Mouse (Mus musculus): ENCODE data around the gene Mt2.

The Mt2 gene

DNA sequence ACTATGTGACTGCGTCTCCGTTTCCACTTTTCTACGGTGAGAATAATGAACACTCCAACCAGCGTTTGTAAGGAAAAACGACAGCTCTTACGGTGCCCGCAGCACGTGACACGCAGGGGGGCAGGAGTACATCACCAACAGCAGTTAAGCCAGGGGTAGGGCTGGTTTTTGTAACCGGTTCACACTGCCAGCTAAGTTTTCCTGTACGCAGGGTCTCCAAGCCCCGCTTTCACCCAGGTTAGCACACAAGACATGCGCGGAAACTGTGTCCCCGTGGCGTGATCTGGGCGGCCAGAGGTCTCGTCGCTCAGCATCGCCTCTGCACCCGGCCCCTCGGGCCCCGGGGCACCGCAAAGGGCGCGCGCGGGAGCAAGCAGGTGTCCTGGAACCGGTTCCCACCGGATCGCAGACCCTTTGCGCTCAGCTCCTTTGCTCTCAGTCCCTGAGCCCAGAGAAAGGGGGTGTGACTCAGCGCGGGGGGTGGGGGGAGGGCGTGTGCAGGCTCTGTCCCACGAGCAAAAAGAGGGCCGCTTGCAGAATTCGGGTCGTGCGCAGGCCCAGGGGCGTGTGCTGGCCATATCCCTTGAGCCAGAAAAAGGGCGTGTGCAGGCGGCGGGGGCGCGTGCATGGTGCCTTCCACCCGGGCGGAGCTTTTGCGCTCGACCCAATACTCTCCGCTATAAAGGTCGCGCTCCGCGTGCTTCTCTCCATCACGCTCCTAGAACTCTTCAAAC, at the start of gene Mt2:
Mt2 (plus strand) TSS at position 590 of the 734 bp plus-strand sequence.
- ChIA-PET POLR2A (interaction anchor here (0.5 to 25.9 kb wide), 65 partner anchors 8 to 1449 kb away, joined by 3 to 1078 read pairs (median 4); partner anchors contain the start of genes Bbs2 (in 3 of the 4), Nup93 (in 3 of the 4), Gnao1 (in 1 of the 4) and Mt1 (in 1 of the 4)), CTCF (interaction anchor here (0.5 to 7.0 kb wide), 11 partner anchors 9 to 941 kb away, joined by 3 to 95 read pairs (median 4); partner anchors contain the start of gene Amfr (in 1 of the 4))

- POLR2A ChIA-PET: interaction anchor here in 1 of 4 experiments (0.9 kb wide), 1 partner anchor 49 kb away, joined by 5 read pairs; the partner anchor contains the start of gene Mt2
- CTCF ChIA-PET: interaction anchor here in 1 of 4 experiments (0.8 to 1.2 kb wide), 2 partner anchors 7 to 109 kb away, joined by 3 read pairs; no protein-coding TSS in a partner anchor
Measured at GRCm38 (mm10) chr8:94122711-94123468, 49.6 kb upstream of the Mt2 start.

GRCm38 (mm10) chr8:94127711-94128110, 44.8 kb upstream of the Mt2 start:
- ChIA-PET CTCF (interaction anchor here in 2 of 4 experiments (0.6 kb wide), 2 partner anchors 39 to 78 kb away, joined by 3 to 7 read pairs; no protein-coding TSS in a partner anchor), POLR2A (interaction anchor here in 2 of 4 experiments (0.7 to 1.0 kb wide), 3 partner anchors 14 to 59 kb away, joined by 3 to 4 read pairs (median 3); no protein-coding TSS in a partner anchor)

GRCm38 (mm10) chr8:94129133-94129789, 43.2 kb upstream of the Mt2 start:
- CTCF ChIA-PET: no interaction called here

GRCm38 (mm10) chr8:94130126-94130525, 42.3 kb upstream of the Mt2 start:
- ChIA-PET POLR2A (no interaction called here), CTCF (no interaction called here)

More at GRCm38 (mm10) chr8:94129133-94129789, 43.2 kb upstream of the Mt2 start:
- POLR2A ChIA-PET: no interaction called here

GRCm38 (mm10) chr8:94132096-94132495, 40.4 kb upstream of the Mt2 start:
- CTCF ChIA-PET: interaction anchor here in 1 of 4 experiments (0.6 kb wide), 1 partner anchor 149 kb away, joined by 3 read pairs; no protein-coding TSS in a partner anchor
- POLR2A ChIA-PET: no interaction called here

DNA sequence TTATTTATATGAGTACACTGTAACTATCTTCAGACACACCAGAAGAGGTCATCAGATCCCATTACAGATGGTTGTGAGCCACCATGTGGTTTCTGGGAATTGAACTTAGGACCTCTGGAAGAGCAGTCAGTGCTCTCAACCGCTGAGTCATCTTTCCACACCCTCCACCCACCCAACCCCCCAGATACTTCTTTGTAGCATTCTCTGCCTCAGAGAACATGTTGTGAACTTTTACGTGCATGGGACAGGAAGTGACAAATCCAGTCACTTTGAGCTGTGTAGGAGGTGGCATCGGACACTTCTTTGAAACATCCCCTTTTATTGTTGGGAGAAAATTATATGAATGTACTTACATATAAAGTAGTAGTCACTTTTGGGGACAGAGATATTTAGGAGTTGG, 37.9 kb upstream of the Mt2 start:
- CTCF ChIA-PET: interaction anchor here in 2 of 4 experiments (1.3 to 1.9 kb wide), 3 partner anchors 10 to 158 kb away, joined by 3 to 4 read pairs (median 4); no protein-coding TSS in a partner anchor
- POLR2A ChIA-PET: interaction anchor here in 3 of 4 experiments (0.7 to 2.6 kb wide), 8 partner anchors 16 to 144 kb away, joined by 3 to 6 read pairs (median 3); partner anchors contain the start of genes Mt2 (in 2 of the 3) and Mt1 (in 1 of the 3)

DNA sequence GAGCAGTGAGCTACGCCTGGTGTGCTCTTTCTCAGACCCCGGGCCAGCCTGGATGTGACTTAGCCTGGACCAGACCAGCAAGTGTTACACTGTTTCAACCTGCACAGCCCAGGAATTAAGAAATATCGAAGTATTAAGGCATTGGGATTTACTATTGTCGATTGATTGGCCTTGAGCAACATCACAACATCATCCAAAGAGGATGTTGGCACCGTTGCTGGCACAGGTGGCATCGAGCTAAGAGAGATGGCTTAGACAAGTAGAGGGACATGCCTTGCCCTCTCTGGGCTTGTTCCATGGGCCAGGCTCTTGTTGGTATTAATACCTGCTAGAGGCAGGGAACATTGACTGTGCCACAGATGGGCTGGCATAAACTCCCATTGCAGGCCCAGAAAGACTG, 36.9 kb upstream of the Mt2 start:
- ChIA-PET CTCF (interaction anchor here in 2 of 4 experiments (0.7 to 1.9 kb wide), 5 partner anchors 9 to 52 kb away, joined by 3 to 4 read pairs (median 3); no protein-coding TSS in a partner anchor), POLR2A (interaction anchor here (0.7 to 2.6 kb wide), 12 partner anchors 16 to 156 kb away, joined by 3 to 6 read pairs (median 3); partner anchors contain the start of genes Mt2 (in 2 of the 4), Bbs2 (in 1 of the 4) and Mt1 (in 1 of the 4))

- ChIA-PET POLR2A (interaction anchor here in 2 of 4 experiments (0.8 to 1.8 kb wide), 5 partner anchors 15 to 160 kb away, joined by 3 to 6 read pairs (median 3); partner anchors contain the start of gene Bbs2 (in 1 of the 2)), CTCF (interaction anchor here in 3 of 4 experiments (0.6 to 1.9 kb wide), 5 partner anchors 31 to 203 kb away, joined by 3 to 4 read pairs (median 3); no protein-coding TSS in a partner anchor)
Measured at GRCm38 (mm10) chr8:94136192-94136591, 36.3 kb upstream of the Mt2 start.

DNA sequence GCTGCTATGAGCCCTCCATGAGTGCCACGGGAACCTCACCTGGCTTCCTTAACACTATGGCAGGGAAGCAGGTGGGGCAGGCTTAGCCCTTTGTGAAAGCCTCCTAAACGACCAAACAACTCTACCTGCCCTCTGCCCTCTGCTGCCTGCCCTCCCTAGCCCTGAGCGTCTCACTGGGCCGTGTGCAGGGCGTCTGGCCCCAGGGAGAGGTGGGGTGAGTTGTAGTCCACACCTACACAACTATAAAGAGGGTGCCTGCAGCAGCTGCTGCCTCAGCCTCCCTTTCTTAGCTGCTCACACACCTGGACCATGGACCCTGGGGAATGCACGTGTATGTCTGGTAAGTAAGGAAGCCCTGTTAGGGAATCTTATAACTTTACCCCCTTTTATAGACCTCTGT, 35.5 kb upstream of the Mt2 start, which contains the start of gene Mt4:
Mt4 (plus strand) TSS at position 265 of the 400 bp plus-strand sequence.
- ChIA-PET CTCF (interaction anchor here in 1 of 4 experiments (0.6 kb wide), 1 partner anchor 204 kb away, joined by 3 read pairs; no protein-coding TSS in a partner anchor), POLR2A (interaction anchor here in 2 of 4 experiments (0.8 to 1.6 kb wide), 3 partner anchors 14 to 161 kb away, joined by 3 to 4 read pairs (median 3); no protein-coding TSS in a partner anchor)

- ChIA-PET CTCF (interaction anchor here in 2 of 4 experiments (0.5 to 0.6 kb wide), 2 partner anchors 9 to 647 kb away, joined by 3 read pairs; no protein-coding TSS in a partner anchor), POLR2A (interaction anchor here in 1 of 4 experiments (0.5 to 1.1 kb wide), 2 partner anchors 18 to 50 kb away, joined by 3 read pairs; no protein-coding TSS in a partner anchor)
Measured at GRCm38 (mm10) chr8:94140266-94140795, 32.1 kb upstream of the Mt2 start.

DNA sequence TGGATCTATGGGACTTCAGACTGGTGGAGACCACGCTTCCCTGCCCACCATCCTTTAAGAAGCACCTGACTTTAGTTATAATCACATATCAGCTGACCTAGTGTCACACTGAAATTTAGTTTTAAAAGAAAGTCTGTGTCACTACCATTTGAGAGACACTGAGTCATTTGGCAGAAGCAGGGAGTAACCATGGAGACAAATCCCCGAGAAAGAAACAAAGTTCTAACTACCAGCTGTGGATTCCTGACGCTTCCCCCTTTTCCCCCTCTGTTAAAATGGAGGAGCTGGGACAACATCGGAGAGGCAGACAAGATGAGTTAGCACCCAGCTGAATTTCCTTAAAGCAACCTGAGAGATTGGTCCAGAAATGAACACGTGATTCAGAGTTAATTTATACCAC, 24.2 kb upstream of the Mt2 start:
- POLR2A ChIA-PET: interaction anchor here in 3 of 4 experiments (0.9 to 2.4 kb wide), 8 partner anchors 9 to 48 kb away, joined by 3 to 8 read pairs (median 4); partner anchors contain the start of gene Mt1 (in 1 of the 3)
- CTCF ChIA-PET: interaction anchor here (0.5 to 2.1 kb wide), 8 partner anchors 19 to 1275 kb away, joined by 3 to 5 read pairs (median 4); no protein-coding TSS in a partner anchor

DNA sequence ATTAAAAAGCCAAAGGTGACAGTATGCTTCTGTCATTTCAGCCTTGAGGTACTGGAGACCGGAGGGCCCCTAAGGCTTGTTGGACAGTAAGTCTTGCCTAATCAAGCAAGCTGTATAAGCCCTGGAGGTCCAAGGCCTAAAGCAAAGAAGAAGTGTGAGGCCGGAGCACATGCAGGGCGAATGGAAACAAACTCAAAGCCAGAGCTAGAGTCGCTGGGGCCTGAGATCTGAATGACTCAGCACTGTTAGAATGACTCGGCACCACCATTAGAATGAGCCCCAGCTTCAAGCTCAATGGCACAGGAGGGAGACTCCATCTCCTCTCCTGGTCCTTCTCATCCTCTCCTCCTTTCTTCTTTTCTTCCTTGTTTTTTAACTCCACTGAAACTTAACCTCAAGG, 21.5 kb upstream of the Mt2 start:
- ChIA-PET CTCF (interaction anchor here in 2 of 4 experiments (0.5 to 1.7 kb wide), 9 partner anchors 16 to 1279 kb away, joined by 3 to 17 read pairs (median 4); partner anchors contain the start of gene Mt1 (in 1 of the 2)), POLR2A (interaction anchor here in 3 of 4 experiments (0.7 to 6.4 kb wide), 18 partner anchors 12 to 69 kb away, joined by 3 to 28 read pairs (median 5); partner anchors contain the start of genes Mt2 (in 3 of the 3), Bbs2 (in 1 of the 3), Mt4 (in 1 of the 3) and Nup93 (in 1 of the 3))

- ChIA-PET POLR2A (interaction anchor here in 2 of 4 experiments (0.6 to 6.4 kb wide), 15 partner anchors 8 to 1096 kb away, joined by 3 to 28 read pairs (median 4); partner anchors contain the start of genes Mt1 (in 2 of the 2), Mt2 (in 1 of the 2) and Nup93 (in 1 of the 2)), CTCF (interaction anchor here in 1 of 4 experiments (0.6 to 2.7 kb wide), 3 partner anchors 14 to 213 kb away, joined by 3 to 9 read pairs (median 3); no protein-coding TSS in a partner anchor)
Measured at GRCm38 (mm10) chr8:94152513-94153300, 19.8 kb upstream of the Mt2 start, which contains the start of gene Mt3. TSS of gene Mt3 (plus strand) at chr8:94152607.

GRCm38 (mm10) chr8:94153451-94153850, 19.0 kb upstream of the Mt2 start:
- CTCF ChIA-PET: interaction anchor here in 1 of 4 experiments (0.8 to 2.7 kb wide), 3 partner anchors 14 to 34 kb away, joined by 3 to 9 read pairs (median 3); no protein-coding TSS in a partner anchor
- POLR2A ChIA-PET: interaction anchor here in 2 of 4 experiments (0.6 to 6.4 kb wide), 15 partner anchors 9 to 1095 kb away, joined by 3 to 28 read pairs (median 5); partner anchors contain the start of genes Mt2 (in 2 of the 2), Mt1 (in 1 of the 2) and Nup93 (in 1 of the 2)
